Mouse (Mus musculus): ENCODE data around the gene Cwc22.

The Cwc22 gene

GRCm38 (mm10) chr2:77925187-77925924 lies 20.8 kb downstream of the Cwc22 start:
- no peak for DNase-seq (ENCODE audit: low read depth)

- no peak for DNase-seq (ENCODE audit: low read depth)
Observed at GRCm38 (mm10) chr2:77924003-77924402, 22.2 kb downstream of the Cwc22 start.

- no peak for DNase-seq (ENCODE audit: low read depth)
Observed at GRCm38 (mm10) chr2:77923182-77923581, 23.0 kb downstream of the Cwc22 start.

- DNase-seq (ENCODE audit: low read depth) = no peak
Observed at GRCm38 (mm10) chr2:77921307-77921706, 24.9 kb downstream of the Cwc22 start.

GRCm38 (mm10) chr2:77920621-77921020 lies 25.6 kb downstream of the Cwc22 start:
- DNase-seq (ENCODE audit: low read depth) = no peak

GRCm38 (mm10) chr2:77918474-77918873 lies 27.7 kb downstream of the Cwc22 start:
- DNase-seq (ENCODE audit: low read depth) = no peak

GRCm38 (mm10) chr2:77918006-77918405 lies 28.2 kb downstream of the Cwc22 start:
- no peak for DNase-seq (ENCODE audit: low read depth)

GRCm38 (mm10) chr2:77917360-77917734 lies 28.8 kb downstream of the Cwc22 start:
- DNase-seq (ENCODE audit: low read depth) = no peak

- no peak for DNase-seq (ENCODE audit: low read depth)
Observed at GRCm38 (mm10) chr2:77916586-77917359, 29.4 kb downstream of the Cwc22 start.

- no peak for DNase-seq (ENCODE audit: low read depth)
Observed at GRCm38 (mm10) chr2:77915187-77915586, 31.0 kb downstream of the Cwc22 start.

- DNase-seq (ENCODE audit: low read depth) = no peak
Observed at GRCm38 (mm10) chr2:77913628-77914027, 32.5 kb downstream of the Cwc22 start.

GRCm38 (mm10) chr2:77912197-77912596 lies 34.0 kb downstream of the Cwc22 start:
- DNase-seq (ENCODE audit: low read depth) = no peak

- no peak for DNase-seq (ENCODE audit: low read depth)
Observed at GRCm38 (mm10) chr2:77911452-77911851, 34.7 kb downstream of the Cwc22 start.

- no peak for DNase-seq (ENCODE audit: low read depth)
Observed at GRCm38 (mm10) chr2:77910216-77910615, 36.0 kb downstream of the Cwc22 start.

- no peak for DNase-seq (ENCODE audit: low read depth)
Observed at GRCm38 (mm10) chr2:77907164-77907563, 39.0 kb downstream of the Cwc22 start.

GRCm38 (mm10) chr2:77905023-77905422 lies 41.2 kb downstream of the Cwc22 start:
- no peak for DNase-seq (ENCODE audit: low read depth)

GRCm38 (mm10) chr2:77904495-77904894 lies 41.7 kb downstream of the Cwc22 start:
- no peak for DNase-seq (ENCODE audit: low read depth)

- no peak for DNase-seq (ENCODE audit: low read depth)
Observed at GRCm38 (mm10) chr2:77903979-77904378, 42.2 kb downstream of the Cwc22 start.

- no peak for DNase-seq (ENCODE audit: low read depth)
Observed at GRCm38 (mm10) chr2:77903098-77903497, 43.1 kb downstream of the Cwc22 start.

- DNase-seq (ENCODE audit: low read depth) = no peak
Observed at GRCm38 (mm10) chr2:77901269-77901668, 44.9 kb downstream of the Cwc22 start.

GRCm38 (mm10) chr2:77900741-77901140 lies 45.4 kb downstream of the Cwc22 start:
- no peak for DNase-seq (ENCODE audit: low read depth)

- DNase-seq (ENCODE audit: low read depth) = no peak
Observed at GRCm38 (mm10) chr2:77900111-77900510, 46.1 kb downstream of the Cwc22 start.

- DNase-seq (ENCODE audit: low read depth) = no peak
Observed at GRCm38 (mm10) chr2:77898436-77898835, 47.7 kb downstream of the Cwc22 start.

Measured in c-Kit-positive CD71-positive TER-119-negative erythroid progenitor cells, embryonic 14.5 days (primary cell).